Mouse (Mus musculus): ENCODE measurements around the gene Kcnq1. TPM values are rescaled to one million over a fixed set of nuclear protein-coding genes. Genes with fewer than 3 reads are reported as not detected.

The Kcnq1 gene
- polyA plus RNA-seq, 1 experiment from 2014 or later: 9.1 TPM

- ATAC-seq (ENCODE audit: insufficient read depth, low FRiP score, low read depth): peak; percentile 57
- Histone ChIP-seq H3K4me2 (peak overlapping the region; percentile 64), H3K27me3 (replicated peaks) (no peaks in the 10 kb centered on the region), H3K36me3 (no peaks in the 10 kb centered on the region), H3K27ac (peak overlapping the region; percentile 81), H3K9ac (peak overlapping the region; percentile 33; the same call in 1 of the 2 replicates), H3K4me3 (replicated peaks) (peak overlapping the region; percentile 35), H3K9me3 (0 out of 2 replicates have a peak, but pooled peaks cover 2% of the 10 kb centered on the region), H3K4me1 (peaks cover 24% of the 10 kb centered on the region)
- 19% methylated on average over 56 of the region's 56 CpGs for WGBS
Measured at GRCm38 (mm10) chr7:143464811-143465560, 358.8 kb downstream of the Kcnq1 start.

GRCm38 (mm10) chr7:143466099-143466677 is 360.0 kb downstream of the Kcnq1 start:
- H3K27ac ChIP-seq: peak overlapping the region; percentile 81; the same call in 1 of the 2 replicates
- H3K9ac ChIP-seq: no peak overlapping the region
- 0 out of 2 replicates have a peak, but pooled peaks have one; percentile 5 for ATAC-seq (ENCODE audit: insufficient read depth, low FRiP score, low read depth)
- WGBS: 39% methylated on average over 14 of the region's 14 CpGs
- no peaks in the 10 kb centered on the region for H3K27me3 ChIP-seq (replicated peaks)
- no peak overlapping the region for H3K4me2 ChIP-seq
- no peak overlapping the region for H3K4me3 ChIP-seq (replicated peaks)
- H3K36me3 ChIP-seq: no peaks in the 10 kb centered on the region
- peaks cover 24% of the 10 kb centered on the region for H3K4me1 ChIP-seq
- no peaks in the 10 kb centered on the region for H3K9me3 ChIP-seq

- Histone ChIP-seq H3K4me2 (no peak overlapping the region), H3K27me3 (replicated peaks) (no peaks in the 10 kb centered on the region), H3K36me3 (no peaks in the 10 kb centered on the region), H3K27ac (no peak overlapping the region), H3K9me3 (no peaks in the 10 kb centered on the region), H3K4me3 (replicated peaks) (no peak overlapping the region), H3K4me1 (peaks cover 18% of the 10 kb centered on the region), H3K9ac (no peak overlapping the region)
- no peak for ATAC-seq (ENCODE audit: insufficient read depth, low FRiP score, low read depth)
- 17% methylated on average over 6 of the region's 6 CpGs for WGBS
Measured at GRCm38 (mm10) chr7:143467714-143468113, 361.6 kb downstream of the Kcnq1 start.

GRCm38 (mm10) chr7:143469946-143470345 is 363.8 kb downstream of the Kcnq1 start:
- H3K27me3 ChIP-seq (replicated peaks): no peaks in the 10 kb centered on the region
- H3K9ac ChIP-seq: no peak overlapping the region
- no peak for ATAC-seq (ENCODE audit: insufficient read depth, low FRiP score, low read depth)
- WGBS: 13% methylated on average over 8 of the region's 8 CpGs
- no peak overlapping the region for H3K4me3 ChIP-seq (replicated peaks)
- peaks cover 6% of the 10 kb centered on the region; the same call in 1 of the 2 replicates for H3K4me1 ChIP-seq
- H3K4me2 ChIP-seq: no peak overlapping the region
- H3K9me3 ChIP-seq: no peaks in the 10 kb centered on the region
- no peaks in the 10 kb centered on the region for H3K36me3 ChIP-seq
- H3K27ac ChIP-seq: no peak overlapping the region

GRCm38 (mm10) chr7:143473347-143474101 is 367.4 kb downstream of the Kcnq1 start, which contains the start of gene Slc22a18:
TSS of gene Slc22a18 (plus strand) at chr7:143473736.
- Histone ChIP-seq H3K9me3 (no peaks in the 10 kb centered on the region), H3K4me1 (no peaks in the 10 kb centered on the region), H3K4me3 (replicated peaks) (peak within 1 kb of the TSS; percentile 12), H3K4me2 (peak within 1 kb of the TSS; percentile 42), H3K27ac (0 out of 2 replicates have a peak within 1 kb of the TSS, but pooled peaks have one; percentile 23), H3K9ac (no peak within 1 kb of the TSS), H3K36me3 (no peaks in the 10 kb centered on the region), H3K27me3 (replicated peaks) (no peaks in the 10 kb centered on the region)
- WGBS: 26% methylated on average over 4 of the region's 4 CpGs
- ATAC-seq (ENCODE audit: insufficient read depth, low FRiP score, low read depth): peak; percentile 60

- Histone ChIP-seq H3K9ac (no peak overlapping the region), H3K9me3 (no peaks in the 10 kb centered on the region), H3K27ac (no peak overlapping the region), H3K27me3 (replicated peaks) (no peaks in the 10 kb centered on the region), H3K4me3 (replicated peaks) (0 out of 2 replicates have a peak overlapping the region, but pooled peaks have one; percentile 3), H3K36me3 (no peaks in the 10 kb centered on the region), H3K4me1 (no peaks in the 10 kb centered on the region), H3K4me2 (peak overlapping the region; percentile 42; the same call in 1 of the 2 replicates)
- WGBS: 39% methylated on average over 10 of the region's 10 CpGs
- peak; percentile 33; the same call in 1 of the 2 replicates for ATAC-seq (ENCODE audit: insufficient read depth, low FRiP score, low read depth)
Measured at GRCm38 (mm10) chr7:143474811-143475210, 368.6 kb downstream of the Kcnq1 start.

- WGBS: 62% methylated on average over 11 of the region's 11 CpGs
- ATAC-seq (ENCODE audit: insufficient read depth, low FRiP score, low read depth): 0 out of 2 replicates have a peak, but pooled peaks have one; percentile 23
- H3K4me2 ChIP-seq: no peak overlapping the region
- H3K9ac ChIP-seq: no peak overlapping the region
- no peak overlapping the region for H3K4me3 ChIP-seq (replicated peaks)
- no peaks in the 10 kb centered on the region for H3K9me3 ChIP-seq
- no peaks in the 10 kb centered on the region for H3K36me3 ChIP-seq
- H3K27me3 ChIP-seq (replicated peaks): peaks cover 4% of the 10 kb centered on the region; the same call in 1 of the 2 replicates
- no peak overlapping the region for H3K27ac ChIP-seq
- H3K4me1 ChIP-seq: no peaks in the 10 kb centered on the region
Measured at GRCm38 (mm10) chr7:143475876-143476275, 369.7 kb downstream of the Kcnq1 start.

Other genes with a start within 250 kb of the Kcnq1 start
- 3.4 and 5.7 TPM in 2 replicates for gene Th, start 175.2 kb upstream of the Kcnq1 start, polyA plus RNA-seq (2015; fragmentation: Nextera tagmentation; extraction: Ambion mirVana)
- 5.5 and 6.1 TPM in 2 replicates for gene Ascl2, start 137.1 kb upstream of the Kcnq1 start, polyA plus RNA-seq (2015; fragmentation: Nextera tagmentation; extraction: Ambion mirVana)
- 3.6 and 7.3 TPM in 2 replicates for gene Tspan32, start 101.3 kb upstream of the Kcnq1 start, polyA plus RNA-seq (2015; fragmentation: Nextera tagmentation; extraction: Ambion mirVana)
- gene Cd81, start 53.6 kb upstream of the Kcnq1 start, polyA plus RNA-seq (2015; fragmentation: Nextera tagmentation; extraction: Ambion mirVana): 551 and 575 TPM in 2 replicates
- 78.7 and 84.8 TPM in 2 replicates for gene Tssc4, start 37.1 kb upstream of the Kcnq1 start, polyA plus RNA-seq (2015; fragmentation: Nextera tagmentation; extraction: Ambion mirVana)
- 14.1 and 16.0 TPM in 2 replicates for gene Trpm5, start 11.7 kb upstream of the Kcnq1 start, polyA plus RNA-seq (2015; fragmentation: Nextera tagmentation; extraction: Ambion mirVana)

Data from stomach, embryonic 15.5 days (tissue).